Mouse (Mus musculus): ENCODE data around the gene Bckdhb. TPM values are rescaled to one million over a fixed set of nuclear protein-coding genes. Genes with fewer than 3 reads are reported as not detected.
A peak's percentile ranks its signal among the peaks of the same experiment; 100 is the strongest.

Bckdhb gene
- total and polyA plus RNA-seq, 3 experiments: 13.2 to 27.6 (median 24.2) TPM

- ATAC-seq (ENCODE audit: extremely low read depth, insufficient number of reproducible peaks, low FRiP score, poor library complexity, severe bottlenecking): no peak
- TF ChIP-seq TAL1 (conservative IDR thresholded peaks at IDR 0.05; ENCODE audit: low read depth, low read length) (no peak), GATA2 (IDR thresholded peaks at IDR 0.05; ENCODE audit: borderline replicate concordance, low read depth, low read length) (no peak), POLR2AphosphoS5 (IDR thresholded peaks at IDR 0.05; ENCODE audit: insufficient replicate concordance, low read depth, low read length) (no peak), GATA1 (IDR thresholded peaks at IDR 0.05; ENCODE audit: borderline replicate concordance, low read length) (no peak), CTCF (IDR thresholded peaks at IDR 0.05; ENCODE audit: low read depth, low read length) (no peak)
- Histone ChIP-seq H3K4me3 (ENCODE audit: low read depth, low read length) (no peak overlapping the region), H3K36me3 (replicated peaks) (peaks cover 17% of the 10 kb centered on the region), H3K27me3 (ENCODE audit: insufficient read depth, low read length) (no peaks in the 10 kb centered on the region), H3K4me1 (ENCODE audit: insufficient read depth, low read depth, low read length) (no peaks in the 10 kb centered on the region), H3K9me3 (replicated peaks) (no peaks in the 10 kb centered on the region)
- no peak for DNase-seq (ENCODE audit: low spot score)
Observed at GRCm38 (mm10) chr9:83951336-83951735, 26.4 kb downstream of the Bckdhb start.

GRCm38 (mm10) chr9:83956632-83957314 lies 31.8 kb downstream of the Bckdhb start:
- H3K9me3 ChIP-seq (replicated peaks): no peaks in the 10 kb centered on the region
- H3K4me1 ChIP-seq (ENCODE audit: insufficient read depth, low read depth, low read length): no peaks in the 10 kb centered on the region; the same call in 1 of the 2 replicates
- peaks cover 22% of the 10 kb centered on the region for H3K36me3 ChIP-seq (replicated peaks)
- TF ChIP-seq CTCF (IDR thresholded peaks at IDR 0.05; ENCODE audit: low read depth, low read length) (peak; percentile 78), POLR2AphosphoS5 (IDR thresholded peaks at IDR 0.05; ENCODE audit: insufficient replicate concordance, low read depth, low read length) (no peak)
- ATAC-seq (ENCODE audit: extremely low read depth, insufficient number of reproducible peaks, low FRiP score, poor library complexity, severe bottlenecking) (peak; percentile 94), DNase-seq (ENCODE audit: low spot score) (peak; percentile 29)
- H3K27me3 ChIP-seq (ENCODE audit: insufficient read depth, low read length): no peaks in the 10 kb centered on the region
- H3K4me3 ChIP-seq (ENCODE audit: low read depth, low read length): no peak overlapping the region

- TF ChIP-seq GATA2 (IDR thresholded peaks at IDR 0.05; ENCODE audit: borderline replicate concordance, low read depth, low read length) (no peak), TAL1 (conservative IDR thresholded peaks at IDR 0.05; ENCODE audit: low read depth, low read length) (no peak), GATA1 (IDR thresholded peaks at IDR 0.05; ENCODE audit: borderline replicate concordance, low read length) (no peak), POLR2AphosphoS5 (IDR thresholded peaks at IDR 0.05; ENCODE audit: insufficient replicate concordance, low read depth, low read length) (no peak)
- no peaks in the 10 kb centered on the region for H3K36me3 ChIP-seq (replicated peaks)
- H3K4me3 ChIP-seq (ENCODE audit: low read depth, low read length): no peak overlapping the region
- H3K9me3 ChIP-seq (replicated peaks): no peaks in the 10 kb centered on the region
- no peak for ATAC-seq (ENCODE audit: extremely low read depth, insufficient number of reproducible peaks, low FRiP score, poor library complexity, severe bottlenecking)
- no peaks in the 10 kb centered on the region for H3K4me1 ChIP-seq (ENCODE audit: insufficient read depth, low read depth, low read length)
- no peaks in the 10 kb centered on the region for H3K27me3 ChIP-seq (ENCODE audit: insufficient read depth, low read length)
- no peak for DNase-seq (ENCODE audit: low spot score)
Observed at GRCm38 (mm10) chr9:83962098-83963086, 37.4 kb downstream of the Bckdhb start.

GRCm38 (mm10) chr9:83963296-83963695 lies 38.4 kb downstream of the Bckdhb start:
- H3K9me3 ChIP-seq (replicated peaks): no peaks in the 10 kb centered on the region
- H3K36me3 ChIP-seq (replicated peaks): no peaks in the 10 kb centered on the region
- ATAC-seq (ENCODE audit: extremely low read depth, insufficient number of reproducible peaks, low FRiP score, poor library complexity, severe bottlenecking): no peak
- DNase-seq (ENCODE audit: low spot score): no peak
- H3K4me1 ChIP-seq (ENCODE audit: insufficient read depth, low read depth, low read length): no peaks in the 10 kb centered on the region
- no peak overlapping the region for H3K4me3 ChIP-seq (ENCODE audit: low read depth, low read length)
- no peaks in the 10 kb centered on the region for H3K27me3 ChIP-seq (ENCODE audit: insufficient read depth, low read length)
- TF ChIP-seq TAL1 (conservative IDR thresholded peaks at IDR 0.05; ENCODE audit: low read depth, low read length) (no peak), GATA1 (IDR thresholded peaks at IDR 0.05; ENCODE audit: borderline replicate concordance, low read length) (no peak), CTCF (IDR thresholded peaks at IDR 0.05; ENCODE audit: low read depth, low read length) (no peak), POLR2AphosphoS5 (IDR thresholded peaks at IDR 0.05; ENCODE audit: insufficient replicate concordance, low read depth, low read length) (no peak), GATA2 (IDR thresholded peaks at IDR 0.05; ENCODE audit: borderline replicate concordance, low read depth, low read length) (no peak)

- Histone ChIP-seq H3K4me3 (ENCODE audit: low read depth, low read length) (no peak overlapping the region), H3K4me1 (ENCODE audit: insufficient read depth, low read depth, low read length) (no peaks in the 10 kb centered on the region), H3K36me3 (replicated peaks) (no peaks in the 10 kb centered on the region), H3K27me3 (ENCODE audit: insufficient read depth, low read length) (no peaks in the 10 kb centered on the region), H3K9me3 (replicated peaks) (no peaks in the 10 kb centered on the region)
- DNase-seq (ENCODE audit: low spot score): no peak
- TF ChIP-seq POLR2AphosphoS5 (IDR thresholded peaks at IDR 0.05; ENCODE audit: insufficient replicate concordance, low read depth, low read length) (no peak), GATA1 (IDR thresholded peaks at IDR 0.05; ENCODE audit: borderline replicate concordance, low read length) (no peak), TAL1 (conservative IDR thresholded peaks at IDR 0.05; ENCODE audit: low read depth, low read length) (no peak), GATA2 (IDR thresholded peaks at IDR 0.05; ENCODE audit: borderline replicate concordance, low read depth, low read length) (no peak), CTCF (IDR thresholded peaks at IDR 0.05; ENCODE audit: low read depth, low read length) (no peak)
- ATAC-seq (ENCODE audit: extremely low read depth, insufficient number of reproducible peaks, low FRiP score, poor library complexity, severe bottlenecking): no peak
Observed at GRCm38 (mm10) chr9:83964376-83964775, 39.4 kb downstream of the Bckdhb start.

- no peak for ATAC-seq (ENCODE audit: extremely low read depth, insufficient number of reproducible peaks, low FRiP score, poor library complexity, severe bottlenecking)
- DNase-seq (ENCODE audit: low spot score): no peak
- no peaks in the 10 kb centered on the region for H3K36me3 ChIP-seq (replicated peaks)
Observed at GRCm38 (mm10) chr9:83967439-83968050, 42.6 kb downstream of the Bckdhb start.

More at GRCm38 (mm10) chr9:83967439-83968050, 42.6 kb downstream of the Bckdhb start:
- Histone ChIP-seq H3K4me3 (ENCODE audit: low read depth, low read length) (no peak overlapping the region), H3K4me1 (ENCODE audit: insufficient read depth, low read depth, low read length) (no peaks in the 10 kb centered on the region), H3K27me3 (ENCODE audit: insufficient read depth, low read length) (no peaks in the 10 kb centered on the region), H3K9me3 (replicated peaks) (no peaks in the 10 kb centered on the region)
- no peak for TF ChIP-seq GATA2 (IDR thresholded peaks at IDR 0.05; ENCODE audit: borderline replicate concordance, low read depth, low read length)
- TF ChIP-seq GATA1 (IDR thresholded peaks at IDR 0.05; ENCODE audit: borderline replicate concordance, low read length): no peak
- TF ChIP-seq CTCF (IDR thresholded peaks at IDR 0.05; ENCODE audit: low read depth, low read length): no peak
- TF ChIP-seq POLR2AphosphoS5 (IDR thresholded peaks at IDR 0.05; ENCODE audit: insufficient replicate concordance, low read depth, low read length): no peak
